Mouse (Mus musculus) heart, embryonic 11.5 days (tissue): ENCODE measurements around the gene Sipa1. TPM values are rescaled to one million over a fixed set of nuclear protein-coding genes. Genes with fewer than 3 reads are reported as not detected.

ENCODE experiments used
- microRNA-seq: library from miRNA; unstranded; fragments of <30 nt; microRNA quantifications from one replicate; pipeline ENCODE4, GENCODE M21; 2016; ENCODE audit warnings: borderline number of aligned reads
- polyA plus RNA-seq: library from polyadenylated mRNA; unstranded; fragments of >200 nt; fragmentation: Nextera tagmentation; extraction: Ambion mirVana; gene quantifications from 2 replicates; pipeline ENCODE4 v1.2.1, GENCODE M21; 2014

Gene Sipa1
- polyA plus RNA-seq, 1 experiment from 2014 or later, result 15.8 TPM

Small RNA genes lying within 50 kb of the gene (microRNA-seq; reads per million reads assigned to microRNA genes)
- gene Mir6987, result 0.68 reads per million, percentile 4 among the genes with 10 or more reads in this experiment

Other genes starting within 250 kb of the Sipa1 start
- 138 and 150 TPM in 2 replicates for gene Drap1, start 238.7 kb downstream of the Sipa1 start, polyA plus RNA-seq
- 23.8 and 27.4 TPM in 2 replicates for gene AI837181, start 238.6 kb downstream of the Sipa1 start, polyA plus RNA-seq
- gene Fosl1, start 216.2 kb downstream of the Sipa1 start, polyA plus RNA-seq, result not detected in 2 replicates
- 8.1 and 10.0 TPM in 2 replicates for gene Ccdc85b, start 205.8 kb downstream of the Sipa1 start, polyA plus RNA-seq
- 73.6 and 79.8 TPM in 2 replicates for gene Fibp, start 203.1 kb downstream of the Sipa1 start, polyA plus RNA-seq
- 0.84 and 0.86 TPM in 2 replicates for gene Ctsw, start 195.2 kb downstream of the Sipa1 start, polyA plus RNA-seq
- 72.2 and 72.5 TPM in 2 replicates for gene Efemp2, start 189.8 kb downstream of the Sipa1 start, polyA plus RNA-seq
- 32.2 and 40.0 TPM in 2 replicates for gene Mus81, start 175.3 kb downstream of the Sipa1 start, polyA plus RNA-seq
- gene Cfl1, start 173.3 kb downstream of the Sipa1 start, polyA plus RNA-seq, result 2,455 and 2,528 TPM in 2 replicates
- gene 1700020D05Rik, start 159.9 kb downstream of the Sipa1 start, polyA plus RNA-seq, result not detected in 2 replicates
- 14.0 and 16.7 TPM in 2 replicates for gene Snx32, start 153.2 kb downstream of the Sipa1 start, polyA plus RNA-seq
- gene Ovol1, start 103.1 kb downstream of the Sipa1 start, polyA plus RNA-seq, result 0.29 TPM in 1 of 2 replicates, not detected in the other
- gene Ap5b1, start 95.7 kb downstream of the Sipa1 start, polyA plus RNA-seq, result 1.8 and 2.3 TPM in 2 replicates
- gene Rnaseh2c, start 61.8 kb downstream of the Sipa1 start, polyA plus RNA-seq, result 97.1 and 106 TPM in 2 replicates
- 20.9 and 23.4 TPM in 2 replicates for gene Kat5, start 53.5 kb downstream of the Sipa1 start, polyA plus RNA-seq
- 35.7 and 36.2 TPM in 2 replicates for gene Rela, start 26.2 kb downstream of the Sipa1 start, polyA plus RNA-seq
- 16.9 and 21.0 TPM in 2 replicates for gene Map3k11, start 25.0 kb upstream of the Sipa1 start, polyA plus RNA-seq
- 21.3 and 21.5 TPM in 2 replicates for gene Pcnx3, start 25.2 kb upstream of the Sipa1 start, polyA plus RNA-seq
- not detected in 2 replicates for gene Kcnk7, start 40.7 kb upstream of the Sipa1 start, polyA plus RNA-seq
- 54.8 and 68.0 TPM in 2 replicates for gene Ehbp1l1, start 62.6 kb upstream of the Sipa1 start, polyA plus RNA-seq
- gene Fam89b, start 65.9 kb upstream of the Sipa1 start, polyA plus RNA-seq, result 75.5 and 81.6 TPM in 2 replicates
- 9.3 and 9.8 TPM in 2 replicates for gene Ltbp3, start 77.2 kb upstream of the Sipa1 start, polyA plus RNA-seq
- 54.8 and 59.4 TPM in 2 replicates for gene Scyl1, start 107.7 kb upstream of the Sipa1 start, polyA plus RNA-seq
- gene Frmd8, start 211.6 kb upstream of the Sipa1 start, polyA plus RNA-seq, result 15.4 and 19.3 TPM in 2 replicates
- gene Slc25a45, start 214.1 kb upstream of the Sipa1 start, polyA plus RNA-seq, result 2.1 and 2.3 TPM in 2 replicates
- gene Tigd3, start 230.4 kb upstream of the Sipa1 start, polyA plus RNA-seq, result 1.5 and 2.6 TPM in 2 replicates
- 105 and 119 TPM in 2 replicates for gene Dpf2, start 249.3 kb upstream of the Sipa1 start, polyA plus RNA-seq